Mouse (Mus musculus): Measurements from ENCODE around the gene Zfp787. TPM values are rescaled to one million over a fixed set of nuclear protein-coding genes. Genes with fewer than 3 reads are reported as not detected.
A peak's percentile ranks its signal among the peaks of the same experiment; 100 is the strongest.
"Not testable (repeated sequence)": the region's sequence is repeated elsewhere in the genome, so short reads cannot be mapped to it uniquely, and the experiment has no call there.

Zfp787 gene
- polyA plus RNA-seq, 1 experiment from 2014 or later = 13.7 TPM

GRCm38 (mm10) chr7:6145423-6146188, 10.2 kb downstream of the Zfp787 start:
- H3K27ac ChIP-seq (ENCODE audit: low read depth, low read length) = no peak overlapping the region
- no peaks in the 10 kb centered on the region for H3K9me3 ChIP-seq (ENCODE audit: control insufficient read depth, low read length)
- H3K36me3 ChIP-seq (ENCODE audit: control insufficient read depth, insufficient read depth, low read length) = 0 out of 2 replicates have a peak, but pooled peaks cover 3% of the 10 kb centered on the region
- H3K9ac ChIP-seq (replicated peaks; ENCODE audit: low read depth, low read length) = no peak overlapping the region
- no peak overlapping the region for H3K4me3 ChIP-seq (ENCODE audit: low read depth, low read length)
- 82% methylated on average over 8 of the region's 8 CpGs for WGBS
- peaks cover 6% of the 10 kb centered on the region for H3K4me1 ChIP-seq (ENCODE audit: control insufficient read depth, insufficient read depth, low read length)
- no peak overlapping the region for H3K4me2 ChIP-seq (ENCODE audit: low read depth, low read length)
- no peak for ATAC-seq (ENCODE audit: low read depth)
- H3K27me3 ChIP-seq (ENCODE audit: control insufficient read depth, insufficient read depth, low read length) = no peaks in the 10 kb centered on the region

- Histone ChIP-seq H3K4me3 (ENCODE audit: low read depth, low read length) (no peak overlapping the region), H3K4me2 (ENCODE audit: low read depth, low read length) (no peak overlapping the region), H3K9ac (replicated peaks; ENCODE audit: low read depth, low read length) (no peak overlapping the region), H3K36me3 (ENCODE audit: control insufficient read depth, insufficient read depth, low read length) (peaks cover 7% of the 10 kb centered on the region; the same call in 1 of the 2 replicates), H3K27me3 (ENCODE audit: control insufficient read depth, insufficient read depth, low read length) (no peaks in the 10 kb centered on the region), H3K9me3 (ENCODE audit: control insufficient read depth, low read length) (no peaks in the 10 kb centered on the region), H3K4me1 (ENCODE audit: control insufficient read depth, insufficient read depth, low read length) (peaks cover 6% of the 10 kb centered on the region), H3K27ac (ENCODE audit: low read depth, low read length) (no peak overlapping the region)
- no peak for ATAC-seq (ENCODE audit: low read depth)
- WGBS = 84% methylated on average over 2 of the region's 2 CpGs
Observed at GRCm38 (mm10) chr7:6143991-6144531, 11.7 kb downstream of the Zfp787 start.

- H3K27ac ChIP-seq (ENCODE audit: low read depth, low read length) = no peak overlapping the region
- H3K36me3 ChIP-seq (ENCODE audit: control insufficient read depth, insufficient read depth, low read length) = peaks cover 7% of the 10 kb centered on the region; the same call in 1 of the 2 replicates
- H3K4me3 ChIP-seq (ENCODE audit: low read depth, low read length) = no peak overlapping the region
- no peaks in the 10 kb centered on the region for H3K27me3 ChIP-seq (ENCODE audit: control insufficient read depth, insufficient read depth, low read length)
- no peak for ATAC-seq (ENCODE audit: low read depth)
- no peaks in the 10 kb centered on the region for H3K9me3 ChIP-seq (ENCODE audit: control insufficient read depth, low read length)
- no peaks in the 10 kb centered on the region for H3K4me1 ChIP-seq (ENCODE audit: control insufficient read depth, insufficient read depth, low read length)
- 74% methylated on average over 3 of the region's 3 CpGs for WGBS
- no peak overlapping the region for H3K9ac ChIP-seq (replicated peaks; ENCODE audit: low read depth, low read length)
- H3K4me2 ChIP-seq (ENCODE audit: low read depth, low read length) = no peak overlapping the region
Observed at GRCm38 (mm10) chr7:6139295-6139694, 16.5 kb downstream of the Zfp787 start.

- Histone ChIP-seq H3K9ac (replicated peaks; ENCODE audit: low read depth, low read length) (no peak overlapping the region), H3K9me3 (ENCODE audit: control insufficient read depth, low read length) (peaks cover 4% of the 10 kb centered on the region; the same call in 1 of the 2 replicates), H3K36me3 (ENCODE audit: control insufficient read depth, insufficient read depth, low read length) (peaks cover 25% of the 10 kb centered on the region), H3K27ac (ENCODE audit: low read depth, low read length) (no peak overlapping the region), H3K4me3 (ENCODE audit: low read depth, low read length) (no peak overlapping the region), H3K27me3 (ENCODE audit: control insufficient read depth, insufficient read depth, low read length) (no peaks in the 10 kb centered on the region), H3K4me1 (ENCODE audit: control insufficient read depth, insufficient read depth, low read length) (no peaks in the 10 kb centered on the region), H3K4me2 (ENCODE audit: low read depth, low read length) (no peak overlapping the region)
- no peak for ATAC-seq (ENCODE audit: low read depth)
Observed at GRCm38 (mm10) chr7:6136497-6136896, 19.3 kb downstream of the Zfp787 start.

GRCm38 (mm10) chr7:6132646-6133045, 23.2 kb downstream of the Zfp787 start:
- Histone ChIP-seq H3K4me1 (ENCODE audit: control insufficient read depth, insufficient read depth, low read length) (no peaks in the 10 kb centered on the region), H3K9ac (replicated peaks; ENCODE audit: low read depth, low read length) (no peak overlapping the region), H3K27me3 (ENCODE audit: control insufficient read depth, insufficient read depth, low read length) (no peaks in the 10 kb centered on the region), H3K36me3 (ENCODE audit: control insufficient read depth, insufficient read depth, low read length) (peaks cover 18% of the 10 kb centered on the region), H3K4me3 (ENCODE audit: low read depth, low read length) (no peak overlapping the region), H3K27ac (ENCODE audit: low read depth, low read length) (no peak overlapping the region), H3K4me2 (ENCODE audit: low read depth, low read length) (no peak overlapping the region), H3K9me3 (ENCODE audit: control insufficient read depth, low read length) (peaks cover 4% of the 10 kb centered on the region; the same call in 1 of the 2 replicates)
- no peak for ATAC-seq (ENCODE audit: low read depth)
- WGBS = 83% methylated on average over 30 of the region's 30 CpGs

- 53% methylated on average over 4 of the region's 4 CpGs for WGBS
- Histone ChIP-seq H3K4me2 (ENCODE audit: low read depth, low read length) (no peak overlapping the region), H3K36me3 (ENCODE audit: control insufficient read depth, insufficient read depth, low read length) (peaks cover 18% of the 10 kb centered on the region), H3K27ac (ENCODE audit: low read depth, low read length) (no peak overlapping the region), H3K9ac (replicated peaks; ENCODE audit: low read depth, low read length) (no peak overlapping the region), H3K9me3 (ENCODE audit: control insufficient read depth, low read length) (peaks cover 4% of the 10 kb centered on the region; the same call in 1 of the 2 replicates), H3K4me3 (ENCODE audit: low read depth, low read length) (no peak overlapping the region), H3K27me3 (ENCODE audit: control insufficient read depth, insufficient read depth, low read length) (no peaks in the 10 kb centered on the region), H3K4me1 (ENCODE audit: control insufficient read depth, insufficient read depth, low read length) (no peaks in the 10 kb centered on the region)
- ATAC-seq (ENCODE audit: low read depth) = no peak
Observed at GRCm38 (mm10) chr7:6130346-6130745, 25.5 kb downstream of the Zfp787 start.

- no peaks in the 10 kb centered on the region for H3K4me1 ChIP-seq (ENCODE audit: control insufficient read depth, insufficient read depth, low read length)
- H3K4me2 ChIP-seq (ENCODE audit: low read depth, low read length) = no peak overlapping the region
- no peaks in the 10 kb centered on the region for H3K9me3 ChIP-seq (ENCODE audit: control insufficient read depth, low read length)
- peak; percentile 84 for ATAC-seq (ENCODE audit: low read depth)
- no peak overlapping the region for H3K9ac ChIP-seq (replicated peaks; ENCODE audit: low read depth, low read length)
- no peaks in the 10 kb centered on the region for H3K27me3 ChIP-seq (ENCODE audit: control insufficient read depth, insufficient read depth, low read length)
- 40% methylated on average over 7 of the region's 7 CpGs for WGBS
- H3K4me3 ChIP-seq (ENCODE audit: low read depth, low read length) = no peak overlapping the region
- H3K36me3 ChIP-seq (ENCODE audit: control insufficient read depth, insufficient read depth, low read length) = peaks cover 4% of the 10 kb centered on the region; the same call in 1 of the 2 replicates
- 0 out of 2 replicates have a peak overlapping the region, but pooled peaks have one; percentile 17 for H3K27ac ChIP-seq (ENCODE audit: low read depth, low read length)
Observed at GRCm38 (mm10) chr7:6126690-6127448, 28.9 kb downstream of the Zfp787 start.

GRCm38 (mm10) chr7:6121128-6121527, 34.7 kb downstream of the Zfp787 start:
- not testable (repeated sequence) for H3K9me3 ChIP-seq (ENCODE audit: control insufficient read depth, low read length); H3K9ac ChIP-seq (replicated peaks; ENCODE audit: low read depth, low read length); H3K36me3 ChIP-seq (ENCODE audit: control insufficient read depth, insufficient read depth, low read length); H3K4me3 ChIP-seq (ENCODE audit: low read depth, low read length); H3K4me2 ChIP-seq (ENCODE audit: low read depth, low read length); ATAC-seq (ENCODE audit: low read depth); H3K4me1 ChIP-seq (ENCODE audit: control insufficient read depth, insufficient read depth, low read length); H3K27ac ChIP-seq (ENCODE audit: low read depth, low read length); H3K27me3 ChIP-seq (ENCODE audit: control insufficient read depth, insufficient read depth, low read length)
- WGBS = 92% methylated on average over 1 of the region's 1 CpGs

GRCm38 (mm10) chr7:6120104-6120503, 35.7 kb downstream of the Zfp787 start:
- not testable (repeated sequence) for ATAC-seq (ENCODE audit: low read depth); H3K27ac ChIP-seq (ENCODE audit: low read depth, low read length); H3K4me3 ChIP-seq (ENCODE audit: low read depth, low read length); H3K4me2 ChIP-seq (ENCODE audit: low read depth, low read length); H3K27me3 ChIP-seq (ENCODE audit: control insufficient read depth, insufficient read depth, low read length); H3K36me3 ChIP-seq (ENCODE audit: control insufficient read depth, insufficient read depth, low read length); H3K4me1 ChIP-seq (ENCODE audit: control insufficient read depth, insufficient read depth, low read length); H3K9me3 ChIP-seq (ENCODE audit: control insufficient read depth, low read length); H3K9ac ChIP-seq (replicated peaks; ENCODE audit: low read depth, low read length)
- 92% methylated on average over 2 of the region's 2 CpGs for WGBS
